Mouse (Mus musculus): ENCODE measurements around the gene Tdrd7.

- no peak for TF ChIP-seq CTCF (IDR thresholded peaks at IDR 0.05; ENCODE audit: low read depth)
- no peak for TF ChIP-seq EP300 (IDR thresholded peaks at IDR 0.05; ENCODE audit: low read depth)
Measured at GRCm38 (mm10) chr4:45955235-45955634, 9.9 kb upstream of the Tdrd7 start.
